Mouse (Mus musculus) C2C12 (cell line): ENCODE results near the gene Nfib.

Experiments
- CEBPB ChIP-seq: IDR thresholded peaks from one replicate; pipeline ENCODE4 v1.6.1; 2011; ENCODE audit warnings: low read depth, mild to moderate bottlenecking, control low read depth, moderate library complexity
- CTCF ChIP-seq: IDR thresholded peaks from one replicate; pipeline ENCODE4 v1.5.1; 2011; ENCODE audit not compliant: control insufficient read depth, insufficient read depth, insufficient read length
- MAX ChIP-seq: IDR thresholded peaks from one replicate; pipeline ENCODE4 v1.6.1; 2011; ENCODE audit warnings: mild to moderate bottlenecking, control low read depth
- MYOD1 ChIP-seq: IDR thresholded peaks from one replicate; pipeline ENCODE4 v1.6.1; 2011; ENCODE audit warnings: low read depth; ENCODE audit not compliant: control insufficient read depth, insufficient read length

DNA sequence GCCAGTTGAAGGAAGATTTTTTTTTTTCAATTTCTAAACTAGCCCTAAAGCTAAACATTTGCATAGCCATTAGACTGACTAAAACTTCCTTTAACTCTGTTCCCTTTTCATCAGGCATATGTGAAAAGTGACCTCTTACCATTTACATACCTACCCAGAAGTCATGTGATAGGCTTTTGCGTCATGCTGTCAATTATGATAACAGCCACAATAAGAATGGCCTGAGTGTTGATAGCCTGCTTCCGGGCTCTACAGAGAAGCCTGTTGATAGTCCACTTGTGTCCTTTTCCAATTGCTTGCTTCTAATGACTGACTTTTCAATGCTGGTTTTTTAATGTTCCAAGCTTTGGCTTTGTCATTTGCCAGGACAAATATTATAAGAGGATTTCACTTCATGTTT lies 389.8 kb downstream of the Nfib start:
- TF ChIP-seq CTCF (no peak), MAX (no peak), MYOD1 (no peak), CEBPB (no peak)
